ENCODE assay signal across 23 mouse cellular contexts in genomic region chrX:99167550-99167949, GRCm38 (mm10).
"Had no signal": no experiment of that assay in that cellular context is flagged by ENCODE, and none has a peak within 500 bp of the region (broad histone marks: within the 10 kb centered on the region; RNA-seq: fewer than 3 reads in every experiment).

No protein-coding gene starts in this region.

- ATAC-seq: inflammation-experienced regulatory T-cells, adult 6 months; intestine, embryonic 15.5 days; intestine, postnatal 0 days had no signal

- H3K27me3 ChIP-seq: intestine, embryonic 15.5 days had no signal

- H3K27ac ChIP-seq: gastrocnemius, adult 2 months; heart, embryonic 10.5 days; hindbrain, embryonic 10.5 days; hindbrain, embryonic 12.5 days; hindbrain, embryonic 14.5 days; intestine, embryonic 15.5 days; layer of hippocampus, adult 2 months; left cerebral cortex, adult 2 months; limb, embryonic 10.5 days; limb, embryonic 12.5 days had no signal

- H3K36me3 ChIP-seq: heart, embryonic 10.5 days; heart, embryonic 12.5 days; hindbrain, embryonic 10.5 days; hindbrain, embryonic 12.5 days; intestine, embryonic 15.5 days; limb, embryonic 10.5 days; limb, embryonic 12.5 days had no signal

- H3K9me3 ChIP-seq: heart, embryonic 10.5 days; heart, embryonic 12.5 days; hindbrain, embryonic 10.5 days; hindbrain, embryonic 12.5 days; intestine, embryonic 15.5 days; limb, embryonic 10.5 days; limb, embryonic 12.5 days had no signal

- H3K4me2 ChIP-seq: heart, embryonic 12.5 days; hindbrain, embryonic 12.5 days; hindbrain, embryonic 14.5 days; intestine, embryonic 15.5 days; limb, embryonic 12.5 days had no signal

- H3K9ac ChIP-seq: heart, embryonic 12.5 days; hindbrain, embryonic 12.5 days; hindbrain, embryonic 14.5 days; intestine, embryonic 15.5 days; limb, embryonic 12.5 days had no signal

- H3K4me1 ChIP-seq: hindbrain, embryonic 12.5 days; intestine, embryonic 15.5 days; limb, embryonic 12.5 days had no signal

- H3K4me3 ChIP-seq: gastrocnemius, adult 2 months; heart, embryonic 10.5 days; heart, embryonic 12.5 days; hindbrain, embryonic 10.5 days; hindbrain, embryonic 12.5 days; intestine, embryonic 15.5 days; layer of hippocampus, adult 2 months; left cerebral cortex, adult 2 months; limb, embryonic 10.5 days; limb, embryonic 12.5 days had no signal

- DNase-seq: gastrocnemius, adult 2 months; gastrocnemius, postnatal 10 days; gastrocnemius, postnatal 25 days; heart, adult 18-20 months; heart, postnatal 10 days; heart, postnatal 4 days; kidney, adult 18-20 months; kidney, adult 8-10 months; kidney, postnatal 10 days; kidney, postnatal 25 days; kidney, postnatal 4 days had no signal
